Mouse (Mus musculus): ENCODE results near the gene Aprt.
"Not testable (repeated sequence)": the region's sequence is repeated elsewhere in the genome, so short reads cannot be mapped to it uniquely, and the experiment has no call there.

Gene Aprt

GRCm38 (mm10) chr8:122586749-122587148, 10.0 kb upstream of the Aprt start:
- DNase-seq (ENCODE audit: extremely low read depth, insufficient read length, low spot score), result no peak

- DNase-seq (ENCODE audit: extremely low read depth, insufficient read length, low spot score), result no peak
Measured at GRCm38 (mm10) chr8:122586171-122586570, 9.5 kb upstream of the Aprt start.

GRCm38 (mm10) chr8:122585411-122585891, 8.7 kb upstream of the Aprt start:
- DNase-seq (ENCODE audit: extremely low read depth, insufficient read length, low spot score), result peak; percentile 77

- DNase-seq (ENCODE audit: extremely low read depth, insufficient read length, low spot score), result no peak
Measured at GRCm38 (mm10) chr8:122584981-122585380, 8.3 kb upstream of the Aprt start.

GRCm38 (mm10) chr8:122580926-122581325, 4.2 kb upstream of the Aprt start:
- no peak for DNase-seq (ENCODE audit: extremely low read depth, insufficient read length, low spot score)

- DNase-seq (ENCODE audit: extremely low read depth, insufficient read length, low spot score), result no peak
Measured at GRCm38 (mm10) chr8:122579196-122579595, 2.5 kb upstream of the Aprt start.

GRCm38 (mm10) chr8:122577116-122577515, 407 bp upstream of the Aprt start:
- no peak for DNase-seq (ENCODE audit: extremely low read depth, insufficient read length, low spot score)

GRCm38 (mm10) chr8:122575735-122576647, 718 bp downstream of the Aprt start:
- no peak for DNase-seq (ENCODE audit: extremely low read depth, insufficient read length, low spot score)

- DNase-seq (ENCODE audit: extremely low read depth, insufficient read length, low spot score), result no peak
Measured at GRCm38 (mm10) chr8:122575286-122575685, 1.4 kb downstream of the Aprt start.

GRCm38 (mm10) chr8:122574667-122575251, 1.9 kb downstream of the Aprt start:
- DNase-seq (ENCODE audit: extremely low read depth, insufficient read length, low spot score), result peak; percentile 55

GRCm38 (mm10) chr8:122574264-122574663, 2.4 kb downstream of the Aprt start:
- no peak for DNase-seq (ENCODE audit: extremely low read depth, insufficient read length, low spot score)

- no peak for DNase-seq (ENCODE audit: extremely low read depth, insufficient read length, low spot score)
Measured at GRCm38 (mm10) chr8:122573577-122573976, 3.1 kb downstream of the Aprt start.

GRCm38 (mm10) chr8:122573176-122573575, 3.5 kb downstream of the Aprt start:
- DNase-seq (ENCODE audit: extremely low read depth, insufficient read length, low spot score), result not testable (repeated sequence)

GRCm38 (mm10) chr8:122572751-122573150, 4.0 kb downstream of the Aprt start:
- no peak for DNase-seq (ENCODE audit: extremely low read depth, insufficient read length, low spot score)

GRCm38 (mm10) chr8:122571750-122572267, 4.9 kb downstream of the Aprt start:
- no peak for DNase-seq (ENCODE audit: extremely low read depth, insufficient read length, low spot score)

- DNase-seq (ENCODE audit: extremely low read depth, insufficient read length, low spot score), result no peak
Measured at GRCm38 (mm10) chr8:122571153-122571552, 5.6 kb downstream of the Aprt start.

GRCm38 (mm10) chr8:122569996-122570395, 6.7 kb downstream of the Aprt start:
- no peak for DNase-seq (ENCODE audit: extremely low read depth, insufficient read length, low spot score)

GRCm38 (mm10) chr8:122569329-122569728, 7.4 kb downstream of the Aprt start:
- DNase-seq (ENCODE audit: extremely low read depth, insufficient read length, low spot score), result no peak

- DNase-seq (ENCODE audit: extremely low read depth, insufficient read length, low spot score), result no peak
Measured at GRCm38 (mm10) chr8:122568881-122569309, 7.8 kb downstream of the Aprt start.

GRCm38 (mm10) chr8:122568109-122568504, 8.6 kb downstream of the Aprt start:
- DNase-seq (ENCODE audit: extremely low read depth, insufficient read length, low spot score), result no peak

GRCm38 (mm10) chr8:122567361-122568108, 9.2 kb downstream of the Aprt start, which contains the start of gene Cdt1:
Gene Cdt1, plus strand, starts transcription at chr8:122568015.
- DNase-seq (ENCODE audit: extremely low read depth, insufficient read length, low spot score), result peak; percentile 96
